Mouse (Mus musculus): ENCODE measurements at regions not wholly inside any gene's neighbourhood (a gene's known extent, or its start where the extent isn't known, plus 50 kb on each side); places are given as distances from the start of the nearest gene placed in this dataset.

- no peak for TF ChIP-seq CTCF (IDR thresholded peaks at IDR 0.05; ENCODE audit: insufficient read depth, low read length)
- TF ChIP-seq POLR2A (IDR thresholded peaks at IDR 0.05; ENCODE audit: borderline replicate concordance, extremely low read depth, low read depth, low read length): no peak
Observed at GRCm38 (mm10) chr4:93793104-93793503, 457.8 kb upstream of the Tusc1 start.
